Mouse (Mus musculus) heart, adult 9 months (tissue): ENCODE results near the gene Uqcc1.

ENCODE experiments used
- DNase-seq, 2 experiments: peaks; one replicate each; pipeline ENCODE4 v3.0.0; 2022; ENCODE audit warnings: low spot score in 2 of 2

Uqcc1 gene

GRCm38 (mm10) chr2:155817301-155818245 lies 112.5 kb downstream of the Uqcc1 start:
- peak in 1 of 2 experiments; percentile 66 for DNase-seq

- DNase-seq, result no peak
Observed at GRCm38 (mm10) chr2:155816179-155816578, 113.9 kb downstream of the Uqcc1 start.

- DNase-seq, result no peak
Observed at GRCm38 (mm10) chr2:155814829-155815228, 115.3 kb downstream of the Uqcc1 start.

GRCm38 (mm10) chr2:155812637-155813036 lies 117.5 kb downstream of the Uqcc1 start:
- no peak for DNase-seq

GRCm38 (mm10) chr2:155811821-155812396 lies 118.2 kb downstream of the Uqcc1 start:
- DNase-seq, result peak in 1 of 2 experiments; percentile 65

GRCm38 (mm10) chr2:155809620-155810019 lies 120.5 kb downstream of the Uqcc1 start:
- DNase-seq, result no peak

- DNase-seq, result no peak
Observed at GRCm38 (mm10) chr2:155807408-155807807, 122.7 kb downstream of the Uqcc1 start.

GRCm38 (mm10) chr2:155806548-155806947 lies 123.6 kb downstream of the Uqcc1 start:
- DNase-seq, result peak; percentile 57 to 61

- DNase-seq, result no peak
Observed at GRCm38 (mm10) chr2:155805925-155806255, 124.2 kb downstream of the Uqcc1 start.

GRCm38 (mm10) chr2:155805231-155805924 lies 124.7 kb downstream of the Uqcc1 start:
- no peak for DNase-seq

- no peak for DNase-seq
Observed at GRCm38 (mm10) chr2:155804053-155804452, 126.1 kb downstream of the Uqcc1 start.

GRCm38 (mm10) chr2:155802761-155803160 lies 127.3 kb downstream of the Uqcc1 start:
- DNase-seq, result no peak

GRCm38 (mm10) chr2:155798613-155799012 lies 131.5 kb downstream of the Uqcc1 start:
- DNase-seq, result no peak
